Mouse (Mus musculus): Measurements from ENCODE around the gene Wdr6. TPM values are rescaled to one million over a fixed set of nuclear protein-coding genes. Genes with fewer than 3 reads are reported as not detected.
A peak's percentile ranks its signal among the peaks of the same experiment; 100 is the strongest.

Gene Wdr6
- polyA plus RNA-seq, 1 experiment from 2014 or later = 114 TPM

MicroRNAs encoded within 50 kb of the gene (microRNA counts, 519-probe panel; counts per million panel counts)
- microRNA mmu-miR-191 (6,031 counts per million, percentile 62 among the panel's probes with 10 or more counts), microRNA mmu-miR-425 (5,194 counts per million, percentile 46 among the panel's probes with 10 or more counts)

Small RNA genes lying within 50 kb of the gene (microRNA-seq; reads per million reads assigned to microRNA genes)
- gene Gm24083 = not detected
- gene Mir191 = not detected
- 2,704 reads per million, percentile 87 among the genes with 10 or more reads in this experiment for gene Mir425

Other genes starting within 250 kb of the Wdr6 start
- gene Gpx1, start 239.8 kb downstream of the Wdr6 start, polyA plus RNA-seq (2014; fragmentation: Nextera tagmentation; extraction: Ambion mirVana) = 654 and 725 TPM in 2 replicates
- 62.1 and 114 TPM in 2 replicates for gene Usp4, start 230.9 kb downstream of the Wdr6 start, polyA plus RNA-seq (2014; fragmentation: Nextera tagmentation; extraction: Ambion mirVana)
- gene 1700102P08Rik, start 185.9 kb downstream of the Wdr6 start, polyA plus RNA-seq (2014; fragmentation: Nextera tagmentation; extraction: Ambion mirVana) = 0.36 and 0.79 TPM in 2 replicates
- gene Ccdc36, start 150.3 kb downstream of the Wdr6 start, polyA plus RNA-seq (2014; fragmentation: Nextera tagmentation; extraction: Ambion mirVana) = 1.8 and 2.9 TPM in 2 replicates
- gene BC048562, start 142.3 kb downstream of the Wdr6 start, polyA plus RNA-seq (2014; fragmentation: Nextera tagmentation; extraction: Ambion mirVana) = not detected in 2 replicates
- gene Ccdc71, start 118.2 kb downstream of the Wdr6 start, polyA plus RNA-seq (2014; fragmentation: Nextera tagmentation; extraction: Ambion mirVana) = 50.7 and 54.7 TPM in 2 replicates
- 21.6 and 22.9 TPM in 2 replicates for gene Klhdc8b, start 117.2 kb downstream of the Wdr6 start, polyA plus RNA-seq (2014; fragmentation: Nextera tagmentation; extraction: Ambion mirVana)
- gene Lamb2, start 99.0 kb downstream of the Wdr6 start, polyA plus RNA-seq (2014; fragmentation: Nextera tagmentation; extraction: Ambion mirVana) = 21.5 and 31.9 TPM in 2 replicates
- 45.4 and 69.4 TPM in 2 replicates for gene Usp19, start 88.1 kb downstream of the Wdr6 start, polyA plus RNA-seq (2014; fragmentation: Nextera tagmentation; extraction: Ambion mirVana)
- gene Qars, start 71.0 kb downstream of the Wdr6 start, polyA plus RNA-seq (2014; fragmentation: Nextera tagmentation; extraction: Ambion mirVana) = 99.1 and 117 TPM in 2 replicates
- gene Qrich1, start 61.9 kb downstream of the Wdr6 start, polyA plus RNA-seq (2014; fragmentation: Nextera tagmentation; extraction: Ambion mirVana) = 91.0 and 139 TPM in 2 replicates
- 185 and 229 TPM in 2 replicates for gene Impdh2, start 18.5 kb downstream of the Wdr6 start, polyA plus RNA-seq (2014; fragmentation: Nextera tagmentation; extraction: Ambion mirVana)
- gene Ndufaf3, start 11.3 kb downstream of the Wdr6 start, polyA plus RNA-seq (2014; fragmentation: Nextera tagmentation; extraction: Ambion mirVana) = 37.0 and 50.6 TPM in 2 replicates
- gene Dalrd3, start 8.9 kb downstream of the Wdr6 start, polyA plus RNA-seq (2014; fragmentation: Nextera tagmentation; extraction: Ambion mirVana) = 130 and 159 TPM in 2 replicates
- gene P4htm, start 18.9 kb upstream of the Wdr6 start, polyA plus RNA-seq (2014; fragmentation: Nextera tagmentation; extraction: Ambion mirVana) = 7.5 and 7.7 TPM in 2 replicates
- 32.7 and 38.8 TPM in 2 replicates for gene Arih2, start 70.6 kb upstream of the Wdr6 start, polyA plus RNA-seq (2014; fragmentation: Nextera tagmentation; extraction: Ambion mirVana)
- gene Slc25a20, start 83.3 kb upstream of the Wdr6 start, polyA plus RNA-seq (2014; fragmentation: Nextera tagmentation; extraction: Ambion mirVana) = 25.8 and 41.7 TPM in 2 replicates
- gene Prkar2a, start 110.6 kb upstream of the Wdr6 start, polyA plus RNA-seq (2014; fragmentation: Nextera tagmentation; extraction: Ambion mirVana) = 25.9 and 28.8 TPM in 2 replicates
- 125 and 134 TPM in 2 replicates for gene Ip6k2, start 205.1 kb upstream of the Wdr6 start, polyA plus RNA-seq (2014; fragmentation: Nextera tagmentation; extraction: Ambion mirVana)
- 9.0 and 21.7 TPM in 2 replicates for gene Nckipsd, start 229.6 kb upstream of the Wdr6 start, polyA plus RNA-seq (2014; fragmentation: Nextera tagmentation; extraction: Ambion mirVana)
- 0.04 and 0.17 TPM in 2 replicates for gene Celsr3, start 247.6 kb upstream of the Wdr6 start, polyA plus RNA-seq (2014; fragmentation: Nextera tagmentation; extraction: Ambion mirVana)

All from kidney, embryonic 14.5 days (tissue).